Mouse (Mus musculus) small intestine, adult 2 months (tissue): Measurements from ENCODE around the gene Nup107. TPM values are rescaled to one million over a fixed set of nuclear protein-coding genes. Genes with fewer than 3 reads are reported as not detected.
A peak's percentile ranks its signal among the peaks of the same experiment; 100 is the strongest.

ENCODE experiments used
- H3K27ac ChIP-seq: fragments of 200-500 bp; 2 replicates; pipeline ENCODE4 v1.5.1; 2012; ENCODE audit warnings: low read depth, low read length, control low read depth, inconsistent platforms; ENCODE audit not compliant: insufficient read depth
- H3K27me3 ChIP-seq: fragments of 200-500 bp; 2 replicates; pipeline ENCODE4 v1.6.1; 2012; ENCODE audit warnings: mild to moderate bottlenecking, moderate library complexity, low read length, inconsistent platforms; ENCODE audit not compliant: control insufficient read depth, insufficient read depth
- H3K36me3 ChIP-seq: fragments of 200-500 bp; 2 replicates; pipeline ENCODE4 v1.6.1; 2012; ENCODE audit warnings: mild to moderate bottlenecking, low read length, control low read depth, inconsistent platforms; ENCODE audit not compliant: control insufficient read depth, insufficient read depth
- H3K4me1 ChIP-seq: fragments of 200-500 bp; 2 replicates; pipeline ENCODE4 v1.6.1; 2012; ENCODE audit warnings: low read length, inconsistent platforms, mixed read lengths; ENCODE audit not compliant: control insufficient read depth, insufficient read depth, insufficient read length
- H3K4me3 ChIP-seq: fragments of 200-500 bp; 2 replicates; pipeline ENCODE4 v1.5.1; 2012; ENCODE audit warnings: low read depth, mild to moderate bottlenecking, control low read depth, inconsistent platforms, low read length, moderate library complexity
- CTCF ChIP-seq: fragments of 200-500 bp; IDR thresholded peaks from 2 replicates; pipeline ENCODE4 v1.5.1; 2012; ENCODE audit warnings: low read depth, mild to moderate bottlenecking, control low read depth, inconsistent platforms, low read length, moderate library complexity, mixed read lengths; ENCODE audit not compliant: insufficient replicate concordance, insufficient read length; ENCODE audit errors: extremely low read depth
- POLR2A ChIP-seq: fragments of 200-500 bp; IDR thresholded peaks from 2 replicates; pipeline ENCODE4 v1.6.1; 2012; ENCODE audit warnings: low read depth, mild to moderate bottlenecking, control low read depth, inconsistent platforms, low read length, moderate library complexity
- WGBS: fragments of 180-500 bp; shearing (Covaris S2); methylation state at CpG from one replicate; pipeline ENCODE4 v1.1.7; 2018; 5-methylcytosine and 5-hydroxymethylcytosine counted together
- polyA plus RNA-seq: library from polyadenylated mRNA; depleted of rRNA; stranded (reverse); fragments of >200 nt; gene quantifications from 2 replicates; pipeline ENCODE4 v1.2.3, GENCODE M21; 2012

Gene Nup107
- polyA plus RNA-seq, 1 experiment: 3.1 TPM

DNA sequence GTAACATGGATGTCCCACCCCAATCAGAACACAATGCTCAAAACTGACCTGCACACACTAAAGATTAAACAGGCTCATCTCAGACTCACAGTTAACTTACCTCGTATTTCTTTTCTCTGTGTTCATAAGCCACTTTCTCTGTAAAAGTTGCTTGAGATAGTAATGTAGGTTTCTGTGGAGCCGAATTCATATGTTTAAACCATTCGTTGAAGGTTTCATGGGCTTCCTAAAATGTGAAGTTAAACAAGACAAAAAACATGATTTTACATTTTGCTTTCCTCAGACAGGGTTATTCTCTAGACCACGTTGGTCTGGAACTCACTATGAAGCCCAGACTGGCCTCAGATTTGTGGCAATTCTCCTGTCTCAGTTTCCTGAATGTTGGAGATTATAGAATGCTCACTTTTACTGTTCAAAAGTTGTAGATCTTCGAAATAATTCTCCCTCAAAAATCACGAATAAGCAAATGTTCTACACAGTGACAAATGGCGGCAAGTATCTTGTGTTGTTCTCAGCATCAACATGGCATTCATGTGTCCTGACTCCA, 34.6 kb downstream of the Nup107 start:
- Histone ChIP-seq H3K27ac (no peak overlapping the region), H3K36me3 (peaks cover 45% of the 10 kb centered on the region), H3K4me3 (no peak overlapping the region), H3K27me3 (no peaks in the 10 kb centered on the region), H3K4me1 (no peaks in the 10 kb centered on the region)
- 93% methylated on average over 7 of the region's 7 CpGs for whole genome bisulfite sequencing
- TF ChIP-seq POLR2A: no peak
- TF ChIP-seq CTCF: no peak

DNA sequence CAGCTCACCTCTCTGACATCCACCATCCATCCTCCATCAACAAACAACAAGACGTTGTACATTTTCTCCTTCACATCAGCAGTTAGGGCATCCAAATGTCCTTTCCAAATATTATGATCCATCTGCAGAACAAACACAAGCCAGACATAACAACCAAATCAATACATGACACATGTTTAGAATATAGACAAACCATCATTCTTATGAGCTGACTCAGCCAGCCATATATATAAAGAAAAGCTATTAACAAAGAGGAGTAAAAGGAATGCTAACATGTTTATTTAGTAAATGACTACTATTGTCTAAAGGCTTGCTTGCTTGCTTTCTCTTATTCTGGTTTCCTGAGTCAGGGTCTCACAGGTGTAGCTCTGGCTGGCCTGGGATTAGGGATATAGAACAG, 35.2 kb downstream of the Nup107 start:
- TF ChIP-seq POLR2A (no peak), CTCF (no peak)

DNA sequence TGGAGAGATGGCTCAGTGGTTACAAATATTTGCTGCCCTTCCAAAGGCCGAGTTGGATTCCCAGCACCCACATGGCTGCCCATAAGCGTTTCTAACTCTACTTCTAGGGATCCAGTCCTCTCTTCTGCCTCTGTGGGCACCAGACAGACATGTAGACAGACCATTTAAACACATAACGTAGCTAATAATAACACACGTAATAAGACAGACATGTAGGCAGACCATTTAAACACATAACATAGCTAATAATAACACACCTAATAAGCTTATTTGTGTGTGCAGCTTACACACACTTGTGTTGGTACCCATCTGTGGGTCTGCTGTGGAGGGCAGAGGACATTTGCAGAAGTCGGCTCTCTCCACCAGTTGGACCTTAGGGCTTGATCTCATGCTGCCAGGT, 35.7 kb downstream of the Nup107 start:
- no peaks in the 10 kb centered on the region for H3K4me1 ChIP-seq
- 96% methylated on average over 5 of the region's 5 CpGs for WGBS
- peaks cover 48% of the 10 kb centered on the region for H3K36me3 ChIP-seq
- H3K27me3 ChIP-seq: no peaks in the 10 kb centered on the region
- no peak overlapping the region for H3K27ac ChIP-seq
- TF ChIP-seq POLR2A (no peak), CTCF (no peak)
- H3K4me3 ChIP-seq: no peak overlapping the region

More for the DNA sequence above, 35.2 kb downstream of the Nup107 start:
- Histone ChIP-seq H3K27ac (no peak overlapping the region), H3K4me3 (no peak overlapping the region), H3K36me3 (peaks cover 46% of the 10 kb centered on the region), H3K27me3 (no peaks in the 10 kb centered on the region), H3K4me1 (no peaks in the 10 kb centered on the region)
- WGBS: 82% methylated on average over 1 of the region's 1 CpGs

DNA sequence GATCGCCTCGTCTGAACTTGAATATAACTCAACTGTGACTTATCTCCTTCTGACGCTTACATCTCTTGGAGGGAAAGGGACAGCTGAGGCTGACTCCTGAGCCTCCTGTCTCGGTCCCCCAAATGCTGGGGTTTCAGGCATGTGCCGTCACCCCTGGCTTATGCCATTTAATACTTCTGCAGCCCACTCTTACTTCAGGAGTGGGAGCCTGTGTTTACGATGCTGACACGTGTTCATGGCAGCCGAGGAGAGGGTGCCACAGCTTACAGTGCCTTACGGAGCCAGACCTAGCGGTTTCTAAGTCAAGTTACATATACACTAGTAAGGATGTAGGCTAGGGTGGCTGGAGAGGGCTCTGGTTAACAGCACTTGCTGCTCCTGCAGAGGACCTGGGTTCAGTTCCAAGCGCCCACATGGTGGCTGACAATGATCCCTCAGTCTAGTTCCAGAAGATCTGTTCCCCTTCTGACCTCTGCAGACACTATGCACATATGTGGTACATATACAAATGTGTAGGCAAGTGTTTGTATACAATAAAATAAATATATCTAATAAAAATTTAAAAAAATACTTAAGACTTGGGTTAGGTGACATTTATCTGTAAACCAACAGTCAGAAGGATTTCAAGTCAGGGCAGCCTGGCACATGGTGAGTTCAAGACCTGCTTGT, 36.6 kb downstream of the Nup107 start:
- no peak overlapping the region for H3K4me3 ChIP-seq
- WGBS: 90% methylated on average over 11 of the region's 11 CpGs
- no peak for TF ChIP-seq CTCF
- TF ChIP-seq POLR2A: no peak
- H3K27me3 ChIP-seq: no peaks in the 10 kb centered on the region
- peaks cover 45% of the 10 kb centered on the region for H3K36me3 ChIP-seq
- no peaks in the 10 kb centered on the region for H3K4me1 ChIP-seq
- H3K27ac ChIP-seq: peak overlapping the region; percentile 61

DNA sequence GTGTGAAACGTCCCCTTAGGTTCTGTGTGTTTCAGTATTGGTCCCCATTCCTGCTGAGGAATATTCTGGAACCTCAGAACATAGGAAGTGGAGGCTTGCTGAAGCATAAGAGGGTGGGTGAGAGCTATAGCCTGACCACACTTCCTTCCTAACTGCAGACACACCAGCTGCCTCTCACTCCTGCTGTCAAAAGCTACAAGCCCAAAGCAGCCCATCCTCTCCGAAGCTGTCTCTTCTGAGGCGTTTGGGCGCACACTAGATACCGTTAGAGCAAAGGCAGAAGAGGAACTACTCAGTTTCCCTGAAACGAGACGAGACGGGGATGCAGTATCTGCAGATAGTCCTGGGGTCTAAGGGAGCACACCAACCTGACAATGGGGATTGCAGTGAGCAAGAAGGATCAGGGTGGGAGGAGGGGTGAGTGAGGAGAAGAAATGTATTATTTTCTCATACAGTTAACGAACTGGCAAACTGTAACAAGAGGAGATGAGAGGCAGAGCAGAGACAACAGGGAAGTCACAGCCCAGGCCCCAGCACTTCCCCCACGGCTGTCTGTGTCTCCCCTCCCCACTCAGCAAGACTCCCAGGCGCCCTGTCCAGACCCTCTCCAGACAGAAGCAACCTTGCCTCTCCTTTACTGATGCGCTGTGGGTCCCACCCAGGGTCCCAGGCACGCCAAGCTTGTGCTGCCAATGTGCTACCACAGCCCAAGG, 37.3 kb downstream of the Nup107 start:
- peak overlapping the region; percentile 61 for H3K27ac ChIP-seq
- 85% methylated on average over 13 of the region's 13 CpGs for WGBS
- no peak overlapping the region for H3K4me3 ChIP-seq
- H3K27me3 ChIP-seq: no peaks in the 10 kb centered on the region
- TF ChIP-seq CTCF (no peak), POLR2A (no peak)
- H3K36me3 ChIP-seq: peaks cover 43% of the 10 kb centered on the region
- H3K4me1 ChIP-seq: no peaks in the 10 kb centered on the region

DNA sequence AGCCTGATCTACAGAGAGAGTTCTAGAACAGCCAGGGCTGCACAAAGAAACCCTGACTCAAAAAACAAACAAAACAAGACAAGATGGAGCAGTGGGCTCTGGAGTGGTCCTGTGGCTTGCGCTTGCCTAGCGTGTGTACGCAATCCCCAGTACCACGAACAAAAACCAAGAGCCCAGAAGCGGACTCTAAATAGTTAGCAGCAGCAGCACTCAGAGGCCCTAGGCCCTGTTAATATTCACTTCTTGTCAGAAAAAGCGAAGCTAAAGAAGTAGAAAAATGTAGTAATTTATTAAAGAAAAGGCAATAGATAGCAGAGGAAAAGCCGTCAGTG, 37.9 kb downstream of the Nup107 start:
- no peak overlapping the region for H3K27ac ChIP-seq
- 94% methylated on average over 7 of the region's 7 CpGs for WGBS

More for the DNA sequence above, 37.9 kb downstream of the Nup107 start:
- H3K4me3 ChIP-seq: no peak overlapping the region
- H3K36me3 ChIP-seq: peaks cover 45% of the 10 kb centered on the region
- H3K27me3 ChIP-seq: no peaks in the 10 kb centered on the region
- no peaks in the 10 kb centered on the region for H3K4me1 ChIP-seq
- TF ChIP-seq POLR2A (no peak), CTCF (no peak)
